Mouse (Mus musculus): ENCODE data around the gene Tescl.

GRCm38 (mm10) chr7:24363228-24363627 lies 29.5 kb upstream of the Tescl start:
- TF ChIP-seq CTCF (IDR thresholded peaks at IDR 0.05; ENCODE audit: low read depth): peak; percentile 21; the same call in 1 of the 2 replicates
- TF ChIP-seq EP300 (IDR thresholded peaks at IDR 0.05; ENCODE audit: low read depth): no peak
